Mouse (Mus musculus) stomach, postnatal 0 days (tissue): Measurements from ENCODE around the gene Ccdc90b. TPM values are rescaled to one million over a fixed set of nuclear protein-coding genes. Genes with fewer than 3 reads are reported as not detected.

ENCODE experiments used
- ATAC-seq: fragments of 200-750 bp; cut with Nextera tagmentation; 2 replicates; pipeline ENCODE4 v1.8.0; 2017; ENCODE audit not compliant: low FRiP score, low TSS enrichment
- DNase-seq: peaks from one replicate; pipeline ENCODE4 v3.0.0-alpha.2; 2016; ENCODE audit warnings: low spot score
- H3K27ac ChIP-seq: fragments of 300-500 bp; sonication (generic); replicated peaks from 2 replicates; pipeline ENCODE4 v1.5.1; 2014; ENCODE audit warnings: mild to moderate bottlenecking, control low read depth
- H3K27me3 ChIP-seq: fragments of 300-500 bp; sonication (generic); 2 replicates; pipeline ENCODE4 v1.6.1; 2014; ENCODE audit warnings: low read length; ENCODE audit not compliant: control insufficient read depth, insufficient read depth
- H3K36me3 ChIP-seq: fragments of 300-500 bp; sonication (generic); 2 replicates; pipeline ENCODE4 v1.6.1; 2014; ENCODE audit warnings: low read length, mixed read lengths; ENCODE audit not compliant: control insufficient read depth, insufficient read depth
- H3K4me1 ChIP-seq: fragments of 300-500 bp; sonication (generic); replicated peaks from 2 replicates; pipeline ENCODE4 v1.6.1; 2014; ENCODE audit warnings: antibody characterized with exemption; ENCODE audit not compliant: control insufficient read depth, insufficient read depth
- H3K4me2 ChIP-seq: fragments of 300-500 bp; sonication (generic); replicated peaks from 2 replicates; pipeline ENCODE4 v1.6.1; 2014; ENCODE audit warnings: low read depth, mild to moderate bottlenecking, control low read depth, moderate library complexity
- H3K4me3 ChIP-seq: fragments of 300-500 bp; sonication (generic); 2 replicates; pipeline ENCODE4 v1.5.1; 2014; ENCODE audit warnings: low read depth, low read length, control low read depth
- H3K9ac ChIP-seq: fragments of 300-500 bp; sonication (generic); 2 replicates; pipeline ENCODE4 v1.6.1; 2014; ENCODE audit warnings: mild to moderate bottlenecking, low read length, control low read depth, mixed read lengths
- H3K9me3 ChIP-seq: fragments of 300-500 bp; sonication (generic); 2 replicates; pipeline ENCODE4 v1.6.1; 2016; ENCODE audit warnings: low read length; ENCODE audit not compliant: control insufficient read depth
- CTCF ChIP-seq: IDR thresholded peaks from 2 replicates; pipeline ENCODE4 v1.5.1; 2016; ENCODE audit warnings: antibody characterized with exemption, low read depth, mild to moderate bottlenecking, moderate library complexity
- EP300 ChIP-seq: optimal IDR thresholded peaks from 2 replicates; pipeline ENCODE3; 2016; ENCODE audit warnings: antibody characterized with exemption
- WGBS: fragments of 180-500 bp; shearing (Covaris S2); extraction: QIAGEN DNeasy Blood & Tissue Kit; methylation state at CpG from one replicate; pipeline ENCODE4 v1.1.7; 2014; 5-methylcytosine and 5-hydroxymethylcytosine counted together
- polyA plus RNA-seq: library from polyadenylated mRNA; unstranded; fragments of >200 nt; fragmentation: Nextera tagmentation; extraction: Ambion mirVana; gene quantifications from 2 replicates; pipeline ENCODE4 v1.2.1, GENCODE M21; 2015

Gene Ccdc90b
- polyA plus RNA-seq, 1 experiment from 2014 or later: 39.0 TPM

DNA sequence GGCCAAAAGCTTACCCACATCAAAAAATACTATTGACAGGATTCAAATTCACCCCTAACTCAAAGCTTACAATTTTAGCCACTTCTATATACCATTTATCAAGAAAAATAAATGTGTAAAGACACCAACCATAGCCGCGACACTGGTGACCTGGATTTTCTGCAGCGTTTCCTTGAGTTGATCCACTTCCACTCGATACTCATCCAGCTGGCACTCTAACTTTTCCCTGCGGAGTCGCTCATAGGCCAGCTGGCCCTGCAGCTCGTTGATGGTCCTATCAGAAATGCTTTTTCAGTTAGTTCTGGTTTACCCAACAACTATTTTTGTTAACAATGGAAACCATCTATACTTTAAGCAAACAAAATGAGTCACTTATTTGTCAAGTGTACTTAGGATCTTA, 29.0 kb downstream of the Ccdc90b start:
- Histone ChIP-seq H3K27ac (no peak overlapping the region), H3K4me2 (no peak overlapping the region), H3K27me3 (no peaks in the 10 kb centered on the region), H3K36me3 (no peaks in the 10 kb centered on the region), H3K9me3 (no peaks in the 10 kb centered on the region), H3K9ac (no peak overlapping the region), H3K4me3 (no peak overlapping the region), H3K4me1 (no peaks in the 10 kb centered on the region)
- TF ChIP-seq EP300: no peak
- ATAC-seq (no peak), DNase-seq (no peak)
- 77% methylated on average over 7 of the region's 7 CpGs for WGBS

DNA sequence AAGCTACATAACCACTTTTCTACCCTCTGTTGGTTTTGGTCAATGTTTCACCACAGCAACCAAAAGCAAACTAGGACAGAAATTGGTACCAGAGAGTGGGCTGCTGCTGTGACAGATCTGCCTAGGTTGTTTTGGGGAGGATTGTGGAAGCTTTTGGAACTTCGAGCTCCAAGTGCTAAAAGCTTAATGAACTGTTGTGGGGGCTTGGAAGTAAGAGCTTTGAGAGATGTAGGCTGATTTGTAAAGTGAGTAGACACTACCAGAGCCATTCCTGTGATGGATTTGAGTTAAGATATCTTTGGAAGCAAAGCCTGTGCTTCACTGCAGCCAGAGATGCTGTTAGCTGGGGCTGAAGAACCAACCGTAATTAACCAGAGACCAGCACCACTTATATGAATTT, 29.9 kb downstream of the Ccdc90b start:
- no peak overlapping the region for H3K27ac ChIP-seq
- WGBS: 80% methylated on average over 2 of the region's 2 CpGs
- no peak for DNase-seq
- no peak overlapping the region for H3K4me3 ChIP-seq
- H3K27me3 ChIP-seq: no peaks in the 10 kb centered on the region
- H3K4me2 ChIP-seq: no peak overlapping the region
- no peaks in the 10 kb centered on the region for H3K9me3 ChIP-seq
- no peaks in the 10 kb centered on the region for H3K36me3 ChIP-seq
- no peaks in the 10 kb centered on the region for H3K4me1 ChIP-seq
- TF ChIP-seq CTCF (no peak), EP300 (no peak)
- no peak overlapping the region for H3K9ac ChIP-seq
- ATAC-seq: no peak

DNA sequence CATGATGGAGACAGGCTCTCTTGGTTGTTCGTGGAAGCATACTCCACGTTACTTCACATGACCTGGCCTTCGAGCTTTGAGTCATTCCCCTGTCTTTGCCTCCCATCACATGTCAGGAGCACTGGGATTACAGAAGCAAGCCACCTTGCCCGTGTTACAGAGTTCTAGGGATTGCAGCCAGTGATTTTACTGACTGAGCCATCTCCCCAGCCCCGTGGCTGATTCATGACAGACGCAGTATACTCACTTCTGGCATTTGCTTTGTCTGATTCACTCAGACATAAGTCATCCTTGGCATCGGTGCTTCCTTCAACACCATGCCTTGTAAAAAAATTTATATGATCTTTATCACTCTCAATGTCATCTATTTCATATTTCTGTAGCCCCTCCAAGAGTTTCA, 44.0 kb downstream of the Ccdc90b start:
- no peak for DNase-seq
- H3K27ac ChIP-seq: no peak overlapping the region
- no peak overlapping the region for H3K9ac ChIP-seq
- no peak overlapping the region for H3K4me3 ChIP-seq
- peaks cover 3% of the 10 kb centered on the region; the same call in 1 of the 2 replicates for H3K36me3 ChIP-seq
- no peaks in the 10 kb centered on the region for H3K4me1 ChIP-seq
- no peaks in the 10 kb centered on the region for H3K9me3 ChIP-seq
- H3K27me3 ChIP-seq: no peaks in the 10 kb centered on the region
- 83% methylated on average over 7 of the region's 7 CpGs for WGBS
- ATAC-seq: no peak
- no peak for TF ChIP-seq EP300
- no peak for TF ChIP-seq CTCF
- H3K4me2 ChIP-seq: no peak overlapping the region

DNA sequence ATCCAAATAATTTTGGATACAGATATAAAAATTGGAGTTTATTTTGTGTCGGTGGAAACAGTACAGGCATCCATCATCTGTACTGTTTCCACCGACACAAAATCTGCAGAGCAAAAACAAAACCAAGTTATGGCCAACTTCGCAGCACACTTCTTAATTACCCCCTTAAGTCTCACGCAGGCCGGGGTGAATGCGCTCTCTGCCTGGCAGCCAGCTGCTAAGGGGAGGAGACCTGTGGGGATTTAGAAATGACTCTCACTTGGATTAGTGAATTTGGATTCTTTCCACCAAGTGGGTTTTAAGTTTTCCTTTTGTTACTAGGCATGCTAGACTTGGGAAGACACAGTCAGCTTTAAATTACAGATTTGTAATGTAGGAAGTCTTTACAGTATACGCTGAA, 49.9 kb downstream of the Ccdc90b start:
- Histone ChIP-seq H3K4me2 (no peak overlapping the region), H3K4me3 (no peak overlapping the region), H3K9me3 (no peaks in the 10 kb centered on the region), H3K27me3 (no peaks in the 10 kb centered on the region), H3K4me1 (no peaks in the 10 kb centered on the region), H3K36me3 (no peaks in the 10 kb centered on the region), H3K27ac (no peak overlapping the region), H3K9ac (no peak overlapping the region)
- 44% methylated on average over 7 of the region's 7 CpGs for WGBS
- DNase-seq: no peak
- ATAC-seq: no peak
- TF ChIP-seq CTCF (no peak), EP300 (no peak)

DNA sequence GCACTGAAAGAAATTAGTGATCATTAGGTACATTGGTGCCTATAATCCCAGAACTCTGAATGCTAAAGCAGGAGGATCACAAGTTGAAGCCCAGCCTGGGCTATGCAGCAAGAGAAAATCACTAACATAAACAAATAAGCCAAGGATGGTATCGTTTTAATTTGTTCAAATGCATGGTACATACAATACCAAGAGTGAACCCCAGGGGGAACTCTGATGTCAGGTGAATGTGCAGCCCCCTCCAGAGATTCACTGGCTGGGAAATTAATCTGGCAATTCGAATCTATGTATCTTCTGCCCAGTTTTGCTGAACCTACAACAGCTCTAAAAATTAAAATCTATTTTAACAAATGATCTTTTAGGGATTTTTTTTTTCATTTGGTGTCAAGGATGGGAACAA, 63.5 kb downstream of the Ccdc90b start:
- Histone ChIP-seq H3K36me3 (no peaks in the 10 kb centered on the region), H3K9me3 (no peaks in the 10 kb centered on the region), H3K9ac (no peak overlapping the region), H3K27me3 (no peaks in the 10 kb centered on the region), H3K4me2 (no peak overlapping the region), H3K4me1 (no peaks in the 10 kb centered on the region), H3K27ac (no peak overlapping the region), H3K4me3 (no peak overlapping the region)
- DNase-seq: no peak
- 56% methylated on average over 2 of the region's 2 CpGs for whole genome bisulfite sequencing
- TF ChIP-seq EP300 (no peak), CTCF (peak; percentile 51)
- no peak for ATAC-seq

DNA sequence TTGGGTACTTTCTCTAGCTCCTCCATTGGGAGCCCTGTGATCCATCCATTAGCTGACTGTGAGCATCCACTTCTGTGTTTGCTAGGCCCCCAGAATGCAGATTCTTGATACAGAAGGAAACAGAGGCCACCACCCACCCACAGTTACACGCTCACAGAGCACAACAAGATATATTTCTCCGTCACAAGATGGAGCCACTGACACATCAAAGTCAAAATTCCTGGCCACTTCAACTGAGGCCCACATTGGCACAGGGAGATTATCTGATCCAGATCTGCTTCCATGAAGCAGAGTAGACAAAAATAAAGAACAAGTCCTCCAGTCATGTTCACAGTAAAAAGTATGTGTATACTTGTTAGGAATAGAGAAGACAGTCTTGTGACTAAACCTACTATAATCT, 69.2 kb downstream of the Ccdc90b start:
- no peak overlapping the region for H3K9ac ChIP-seq
- TF ChIP-seq CTCF: peak; percentile 68
- no peak for TF ChIP-seq EP300
- ATAC-seq: no peak
- no peaks in the 10 kb centered on the region for H3K27me3 ChIP-seq
- no peak overlapping the region for H3K27ac ChIP-seq
- H3K36me3 ChIP-seq: no peaks in the 10 kb centered on the region
- DNase-seq: no peak
- no peak overlapping the region for H3K4me2 ChIP-seq
- no peaks in the 10 kb centered on the region for H3K9me3 ChIP-seq
- no peak overlapping the region for H3K4me3 ChIP-seq
- no peaks in the 10 kb centered on the region for H3K4me1 ChIP-seq
- WGBS: 34% methylated on average over 2 of the region's 2 CpGs

Other genes with a start within 250 kb of the Ccdc90b start
- 1.6 and 1.8 TPM in 2 replicates for gene Ankrd42, start 76.0 kb downstream of the Ccdc90b start, polyA plus RNA-seq
- 13.2 and 14.5 TPM in 2 replicates for gene Pcf11, start 108.8 kb downstream of the Ccdc90b start, polyA plus RNA-seq
- gene Rab30, start 180.5 kb downstream of the Ccdc90b start, polyA plus RNA-seq: 12.1 and 13.3 TPM in 2 replicates